Mouse (Mus musculus) thymus, postnatal 25 days (tissue): ENCODE measurements at regions not wholly inside any gene's neighbourhood (a gene's known extent, or its start where the extent isn't known, plus 50 kb on each side); places are given as distances from the start of the nearest gene placed in this dataset.

Experiments used
- DNase-seq: peaks from one replicate; pipeline ENCODE4 v3.0.0; 2022

GRCm38 (mm10) chr2:166226331-166226730, 70.9 kb upstream of the Sulf2 start:
- DNase-seq, result no peak

- DNase-seq, result no peak
These were observed 69.9 kb upstream of the Sulf2 start for GRCm38 (mm10) chr2:166225354-166225753.

- no peak for DNase-seq
These were observed 63.3 kb upstream of the Sulf2 start for GRCm38 (mm10) chr2:166218783-166219182.

GRCm38 (mm10) chr2:166216512-166216865, 61.0 kb upstream of the Sulf2 start:
- DNase-seq, result no peak

- DNase-seq, result no peak
These were observed 60.4 kb upstream of the Sulf2 start for GRCm38 (mm10) chr2:166215610-166216511.

- DNase-seq, result no peak
These were observed 59.7 kb upstream of the Sulf2 start for GRCm38 (mm10) chr2:166215191-166215590.

- DNase-seq, result no peak
These were observed 51.7 kb upstream of the Sulf2 start for GRCm38 (mm10) chr2:166207145-166207508.

GRCm38 (mm10) chr2:166206396-166207144, 51.1 kb upstream of the Sulf2 start:
- DNase-seq, result no peak
